Mouse (Mus musculus): Measurements from ENCODE around the gene Rbm47. TPM values are rescaled to one million over a fixed set of nuclear protein-coding genes. Genes with fewer than 3 reads are reported as not detected.
A peak's percentile ranks its signal among the peaks of the same experiment; 100 is the strongest.

The Rbm47 gene
- polyA plus RNA-seq, 1 experiment from 2014 or later = 53.2 TPM

GRCm38 (mm10) chr5:66037066-66037465 is 135.9 kb downstream of the Rbm47 start:
- Histone ChIP-seq H3K9me3 (ENCODE audit: control insufficient read depth, low read depth, low read length) (no peaks in the 10 kb centered on the region), H3K9ac (replicated peaks; ENCODE audit: low read depth, low read length) (no peak overlapping the region), H3K27ac (ENCODE audit: low read length) (no peak overlapping the region; the same call in 1 of the 2 replicates), H3K4me3 (ENCODE audit: low read depth, low read length) (no peak overlapping the region), H3K4me1 (ENCODE audit: control insufficient read depth, insufficient read depth, low read length) (peaks cover 27% of the 10 kb centered on the region), H3K27me3 (ENCODE audit: control insufficient read depth, insufficient read depth, low read length) (no peaks in the 10 kb centered on the region), H3K36me3 (ENCODE audit: control insufficient read depth, insufficient read depth, low read length) (no peaks in the 10 kb centered on the region; the same call in 1 of the 2 replicates), H3K4me2 (replicated peaks; ENCODE audit: low read depth, low read length) (no peak overlapping the region)
- ATAC-seq (ENCODE audit: insufficient number of reproducible peaks, insufficient read depth, low FRiP score, low read depth) = no peak; the same call in 1 of the 2 replicates
- 65% methylated on average over 6 of the region's 6 CpGs for WGBS

- 32% methylated on average over 7 of the region's 7 CpGs for WGBS
- ATAC-seq (ENCODE audit: insufficient number of reproducible peaks, insufficient read depth, low FRiP score, low read depth) = no peak
- no peaks in the 10 kb centered on the region for H3K9me3 ChIP-seq (ENCODE audit: control insufficient read depth, low read depth, low read length)
- H3K4me2 ChIP-seq (replicated peaks; ENCODE audit: low read depth, low read length) = no peak overlapping the region
- H3K9ac ChIP-seq (replicated peaks; ENCODE audit: low read depth, low read length) = no peak overlapping the region
- no peaks in the 10 kb centered on the region; the same call in 1 of the 2 replicates for H3K36me3 ChIP-seq (ENCODE audit: control insufficient read depth, insufficient read depth, low read length)
- no peaks in the 10 kb centered on the region for H3K27me3 ChIP-seq (ENCODE audit: control insufficient read depth, insufficient read depth, low read length)
- no peak overlapping the region for H3K4me3 ChIP-seq (ENCODE audit: low read depth, low read length)
- H3K27ac ChIP-seq (ENCODE audit: low read length) = peak overlapping the region; percentile 55; the same call in 1 of the 2 replicates
- H3K4me1 ChIP-seq (ENCODE audit: control insufficient read depth, insufficient read depth, low read length) = peaks cover 27% of the 10 kb centered on the region
Measured at GRCm38 (mm10) chr5:66036440-66037054, 136.4 kb downstream of the Rbm47 start.

DNA sequence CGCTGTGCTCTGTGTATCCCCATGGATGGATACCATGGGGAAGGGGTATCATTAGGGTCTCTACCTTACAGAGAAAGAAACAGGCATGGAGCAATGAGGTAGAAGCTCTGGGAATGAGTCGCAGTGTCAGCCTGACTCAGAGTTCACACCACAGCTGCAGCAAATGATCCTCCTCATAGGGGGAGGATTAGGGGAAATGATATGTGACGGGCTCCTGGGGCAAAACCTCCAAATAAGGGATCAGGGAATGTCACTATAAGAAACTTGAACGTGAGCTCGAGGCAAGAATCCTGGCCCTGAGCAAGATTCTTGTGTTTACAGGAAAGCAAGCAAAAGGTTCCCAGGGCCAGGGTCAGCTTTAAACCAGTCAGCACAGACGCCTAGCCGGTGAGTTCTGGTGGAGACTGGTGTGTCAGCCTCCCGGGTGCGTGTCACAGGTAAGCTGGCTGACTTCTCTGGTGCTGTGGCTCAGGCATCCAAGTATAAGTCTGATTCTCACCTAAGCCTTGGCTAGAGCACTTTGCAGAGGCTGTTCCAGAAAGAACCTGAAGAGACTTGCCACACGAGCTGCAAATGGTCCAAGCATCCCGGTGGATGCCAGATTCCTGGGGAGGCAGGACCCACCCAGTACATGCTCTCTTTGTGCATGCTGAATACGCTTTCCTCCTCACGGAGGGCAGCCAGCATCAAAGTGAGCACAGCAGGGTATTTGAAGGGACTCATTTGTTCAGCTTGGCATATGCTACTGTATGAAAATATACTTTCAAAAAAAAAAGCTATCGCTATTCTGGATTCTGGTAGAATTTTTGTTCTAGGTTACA is 138.3 kb downstream of the Rbm47 start:
- Histone ChIP-seq H3K27me3 (ENCODE audit: control insufficient read depth, insufficient read depth, low read length) (no peaks in the 10 kb centered on the region), H3K4me3 (ENCODE audit: low read depth, low read length) (no peak overlapping the region), H3K4me2 (replicated peaks; ENCODE audit: low read depth, low read length) (no peak overlapping the region), H3K36me3 (ENCODE audit: control insufficient read depth, insufficient read depth, low read length) (no peaks in the 10 kb centered on the region; the same call in 1 of the 2 replicates), H3K27ac (ENCODE audit: low read length) (no peak overlapping the region), H3K9me3 (ENCODE audit: control insufficient read depth, low read depth, low read length) (no peaks in the 10 kb centered on the region), H3K9ac (replicated peaks; ENCODE audit: low read depth, low read length) (no peak overlapping the region), H3K4me1 (ENCODE audit: control insufficient read depth, insufficient read depth, low read length) (peaks cover 27% of the 10 kb centered on the region)
- no peak for ATAC-seq (ENCODE audit: insufficient number of reproducible peaks, insufficient read depth, low FRiP score, low read depth)
- 51% methylated on average over 14 of the region's 14 CpGs for WGBS

DNA sequence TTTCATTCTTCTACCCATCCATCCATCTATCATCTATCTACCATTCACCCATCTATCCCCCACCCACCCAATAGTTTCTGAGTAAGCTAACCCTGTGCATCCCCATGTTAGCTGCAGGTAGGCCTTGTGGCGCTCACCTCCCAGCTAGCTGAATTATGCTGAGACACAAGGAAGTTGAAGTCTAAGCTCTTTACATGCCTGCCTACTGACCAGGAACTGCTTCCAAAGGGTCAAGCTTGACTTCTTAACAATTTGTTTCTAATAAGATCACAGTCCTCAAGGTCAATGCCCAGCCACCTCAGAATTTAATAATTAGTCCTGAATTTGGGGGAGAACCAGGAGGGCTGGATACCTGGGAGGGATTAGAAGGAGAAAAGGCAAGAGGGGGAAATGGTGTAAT is 140.1 kb downstream of the Rbm47 start:
- 100% methylated on average over 1 of the region's 1 CpGs for WGBS
- H3K36me3 ChIP-seq (ENCODE audit: control insufficient read depth, insufficient read depth, low read length) = no peaks in the 10 kb centered on the region; the same call in 1 of the 2 replicates
- no peak overlapping the region for H3K9ac ChIP-seq (replicated peaks; ENCODE audit: low read depth, low read length)
- H3K27me3 ChIP-seq (ENCODE audit: control insufficient read depth, insufficient read depth, low read length) = no peaks in the 10 kb centered on the region
- H3K4me2 ChIP-seq (replicated peaks; ENCODE audit: low read depth, low read length) = no peak overlapping the region
- no peak overlapping the region for H3K4me3 ChIP-seq (ENCODE audit: low read depth, low read length)
- H3K4me1 ChIP-seq (ENCODE audit: control insufficient read depth, insufficient read depth, low read length) = peaks cover 27% of the 10 kb centered on the region
- ATAC-seq (ENCODE audit: insufficient number of reproducible peaks, insufficient read depth, low FRiP score, low read depth) = no peak
- H3K27ac ChIP-seq (ENCODE audit: low read length) = no peak overlapping the region
- H3K9me3 ChIP-seq (ENCODE audit: control insufficient read depth, low read depth, low read length) = no peaks in the 10 kb centered on the region

DNA sequence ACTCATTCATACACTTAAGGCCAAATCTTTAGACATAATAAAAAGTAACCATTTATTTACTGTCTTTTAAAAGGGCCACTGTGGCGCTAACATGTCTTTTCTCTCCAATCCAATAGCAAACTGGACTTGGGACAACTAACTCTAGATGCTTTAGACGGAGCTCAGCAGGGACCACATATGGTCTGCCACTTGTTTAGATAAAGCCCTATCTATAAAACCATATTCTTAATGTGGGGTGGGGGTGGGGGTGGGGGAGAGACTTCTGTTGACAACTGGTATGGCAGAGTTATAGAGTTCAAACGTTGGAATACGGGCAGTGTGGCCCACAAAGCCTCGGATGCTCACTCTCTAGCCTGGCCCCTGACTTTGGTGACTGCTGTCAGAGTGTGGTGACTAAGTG is 141.2 kb downstream of the Rbm47 start:
- Histone ChIP-seq H3K36me3 (ENCODE audit: control insufficient read depth, insufficient read depth, low read length) (no peaks in the 10 kb centered on the region; the same call in 1 of the 2 replicates), H3K9ac (replicated peaks; ENCODE audit: low read depth, low read length) (no peak overlapping the region), H3K27me3 (ENCODE audit: control insufficient read depth, insufficient read depth, low read length) (no peaks in the 10 kb centered on the region), H3K4me3 (ENCODE audit: low read depth, low read length) (no peak overlapping the region), H3K4me2 (replicated peaks; ENCODE audit: low read depth, low read length) (no peak overlapping the region), H3K27ac (ENCODE audit: low read length) (no peak overlapping the region), H3K4me1 (ENCODE audit: control insufficient read depth, insufficient read depth, low read length) (peaks cover 17% of the 10 kb centered on the region), H3K9me3 (ENCODE audit: control insufficient read depth, low read depth, low read length) (no peaks in the 10 kb centered on the region; the same call in 1 of the 2 replicates)
- no peak for ATAC-seq (ENCODE audit: insufficient number of reproducible peaks, insufficient read depth, low FRiP score, low read depth)
- 77% methylated on average over 5 of the region's 5 CpGs for WGBS

GRCm38 (mm10) chr5:66028232-66028631 is 144.7 kb downstream of the Rbm47 start:
- Histone ChIP-seq H3K4me2 (replicated peaks; ENCODE audit: low read depth, low read length) (no peak overlapping the region), H3K27ac (ENCODE audit: low read length) (no peak overlapping the region), H3K4me1 (ENCODE audit: control insufficient read depth, insufficient read depth, low read length) (no peaks in the 10 kb centered on the region), H3K36me3 (ENCODE audit: control insufficient read depth, insufficient read depth, low read length) (peaks cover 6% of the 10 kb centered on the region; the same call in 1 of the 2 replicates), H3K27me3 (ENCODE audit: control insufficient read depth, insufficient read depth, low read length) (no peaks in the 10 kb centered on the region), H3K9ac (replicated peaks; ENCODE audit: low read depth, low read length) (no peak overlapping the region), H3K9me3 (ENCODE audit: control insufficient read depth, low read depth, low read length) (peaks cover 5% of the 10 kb centered on the region; the same call in 1 of the 2 replicates), H3K4me3 (ENCODE audit: low read depth, low read length) (no peak overlapping the region)
- no peak for ATAC-seq (ENCODE audit: insufficient number of reproducible peaks, insufficient read depth, low FRiP score, low read depth)
- WGBS = 80% methylated on average over 5 of the region's 5 CpGs

GRCm38 (mm10) chr5:66027206-66027605 is 145.7 kb downstream of the Rbm47 start:
- peaks cover 6% of the 10 kb centered on the region; the same call in 1 of the 2 replicates for H3K36me3 ChIP-seq (ENCODE audit: control insufficient read depth, insufficient read depth, low read length)
- no peak for ATAC-seq (ENCODE audit: insufficient number of reproducible peaks, insufficient read depth, low FRiP score, low read depth)
- WGBS = 97% methylated on average over 8 of the region's 8 CpGs

GRCm38 (mm10) chr5:66026796-66027195 is 146.1 kb downstream of the Rbm47 start:
- Histone ChIP-seq H3K36me3 (ENCODE audit: control insufficient read depth, insufficient read depth, low read length) (peaks cover 6% of the 10 kb centered on the region; the same call in 1 of the 2 replicates), H3K9me3 (ENCODE audit: control insufficient read depth, low read depth, low read length) (peaks cover 5% of the 10 kb centered on the region; the same call in 1 of the 2 replicates), H3K27ac (ENCODE audit: low read length) (no peak overlapping the region), H3K27me3 (ENCODE audit: control insufficient read depth, insufficient read depth, low read length) (no peaks in the 10 kb centered on the region), H3K9ac (replicated peaks; ENCODE audit: low read depth, low read length) (no peak overlapping the region), H3K4me3 (ENCODE audit: low read depth, low read length) (no peak overlapping the region), H3K4me2 (replicated peaks; ENCODE audit: low read depth, low read length) (no peak overlapping the region), H3K4me1 (ENCODE audit: control insufficient read depth, insufficient read depth, low read length) (no peaks in the 10 kb centered on the region)
- 98% methylated on average over 31 of the region's 31 CpGs for WGBS
- no peak for ATAC-seq (ENCODE audit: insufficient number of reproducible peaks, insufficient read depth, low FRiP score, low read depth)

More at GRCm38 (mm10) chr5:66027206-66027605, 145.7 kb downstream of the Rbm47 start:
- Histone ChIP-seq H3K4me1 (ENCODE audit: control insufficient read depth, insufficient read depth, low read length) (no peaks in the 10 kb centered on the region), H3K4me2 (replicated peaks; ENCODE audit: low read depth, low read length) (no peak overlapping the region), H3K9me3 (ENCODE audit: control insufficient read depth, low read depth, low read length) (peaks cover 5% of the 10 kb centered on the region; the same call in 1 of the 2 replicates), H3K27ac (ENCODE audit: low read length) (no peak overlapping the region), H3K27me3 (ENCODE audit: control insufficient read depth, insufficient read depth, low read length) (no peaks in the 10 kb centered on the region), H3K9ac (replicated peaks; ENCODE audit: low read depth, low read length) (no peak overlapping the region), H3K4me3 (ENCODE audit: low read depth, low read length) (no peak overlapping the region)

All from stomach, embryonic 14.5 days (tissue).